Mouse (Mus musculus) megakaryocyte, embryonic 14.5 days (primary cell): ENCODE results near the gene Gp5.

ENCODE experiments used
- FLI1 ChIP-seq: IDR thresholded peaks from 2 replicates; pipeline ENCODE4 v1.6.1; 2012; ENCODE audit warnings: low read length, inconsistent platforms, mixed read lengths
- GATA1 ChIP-seq: IDR thresholded peaks from 3 replicates; pipeline ENCODE4 v1.6.1; 2012; ENCODE audit warnings: mixed read lengths, low read length, inconsistent platforms, borderline replicate concordance

DNA sequence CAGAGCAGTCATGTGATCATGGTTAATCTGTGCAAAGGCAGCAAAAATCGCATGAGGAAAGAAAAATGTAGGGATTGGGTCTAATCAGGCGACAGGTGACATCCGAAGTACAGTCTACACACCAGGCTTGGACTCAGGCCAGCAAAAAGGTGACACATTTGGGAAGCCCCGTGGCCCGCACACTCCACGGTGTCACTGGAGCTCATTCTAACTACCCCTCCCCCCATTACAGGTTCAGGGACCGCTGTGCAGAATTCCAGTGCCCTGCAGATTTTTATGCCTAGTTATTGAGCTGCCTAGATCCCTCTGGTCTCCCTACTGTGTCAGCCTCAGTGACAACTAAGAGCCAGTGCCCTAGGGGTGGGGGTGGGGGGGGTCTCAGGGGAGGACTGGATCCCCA is 13.1 kb downstream of the Gp5 start:
- TF ChIP-seq GATA1 (no peak), FLI1 (no peak)
